Mouse (Mus musculus) neural tube, embryonic 11.5 days (tissue): ENCODE results near the gene Lrrfip1. TPM values are rescaled to one million over a fixed set of nuclear protein-coding genes. Genes with fewer than 3 reads are reported as not detected.

Source experiments
- ATAC-seq: fragments of 200-750 bp; cut with Nextera tagmentation; 2 replicates; pipeline ENCODE4 v1.8.0; 2017; ENCODE audit warnings: moderate number of reproducible peaks, mild to moderate bottlenecking, moderate TSS enrichment, moderate library complexity; ENCODE audit not compliant: insufficient read depth, low FRiP score, low TSS enrichment
- DNase-seq: peaks from one replicate; pipeline ENCODE4 v3.0.0-alpha.2; 2015; ENCODE audit warnings: low spot score
- H3K27ac ChIP-seq: fragments of 300-500 bp; sonication (generic); 2 replicates; pipeline ENCODE4 v1.5.1; 2014; ENCODE audit warnings: low read depth, mild to moderate bottlenecking, low read length
- H3K27me3 ChIP-seq: fragments of 300-500 bp; sonication (generic); 2 replicates; pipeline ENCODE4 v1.6.1; 2014; ENCODE audit warnings: mild to moderate bottlenecking, low read length, mixed read lengths; ENCODE audit not compliant: control insufficient read depth, insufficient read depth
- H3K36me3 ChIP-seq: fragments of 300-500 bp; sonication (generic); 2 replicates; pipeline ENCODE4 v1.6.1; 2014; ENCODE audit warnings: mild to moderate bottlenecking, low read length, moderate library complexity, mixed read lengths; ENCODE audit not compliant: control insufficient read depth, insufficient read depth
- H3K4me1 ChIP-seq: fragments of 300-500 bp; sonication (generic); 2 replicates; pipeline ENCODE4 v1.6.1; 2014; ENCODE audit warnings: low read length, mixed read lengths; ENCODE audit not compliant: control insufficient read depth, insufficient read depth
- H3K4me2 ChIP-seq: fragments of 300-500 bp; sonication (generic); 2 replicates; pipeline ENCODE4 v1.6.1; 2014; ENCODE audit warnings: low read depth, mild to moderate bottlenecking, moderate library complexity
- H3K4me3 ChIP-seq: fragments of 300-500 bp; sonication (generic); 2 replicates; pipeline ENCODE4 v1.5.1; 2014; ENCODE audit warnings: low read depth, low read length
- H3K9ac ChIP-seq: fragments of 300-500 bp; sonication (generic); 2 replicates; pipeline ENCODE4 v1.6.1; 2014; ENCODE audit warnings: mild to moderate bottlenecking, low read length
- H3K9me3 ChIP-seq: fragments of 300-500 bp; sonication (generic); 2 replicates; pipeline ENCODE4 v1.6.1; 2016; ENCODE audit warnings: low read length; ENCODE audit not compliant: control insufficient read depth
- WGBS: fragments of 180-500 bp; shearing (Covaris S2); extraction: QIAGEN DNeasy Blood & Tissue Kit; methylation state at CpG from one replicate; pipeline ENCODE4 v1.1.7; 2014; 5-methylcytosine and 5-hydroxymethylcytosine counted together
- polyA plus RNA-seq: library from polyadenylated mRNA; unstranded; fragments of >200 nt; fragmentation: Nextera tagmentation; extraction: Ambion mirVana; gene quantifications from 2 replicates; pipeline ENCODE4 v1.2.1, GENCODE M21; 2014

Lrrfip1 gene
- polyA plus RNA-seq, 1 experiment from 2014 or later, result 26.9 TPM

DNA sequence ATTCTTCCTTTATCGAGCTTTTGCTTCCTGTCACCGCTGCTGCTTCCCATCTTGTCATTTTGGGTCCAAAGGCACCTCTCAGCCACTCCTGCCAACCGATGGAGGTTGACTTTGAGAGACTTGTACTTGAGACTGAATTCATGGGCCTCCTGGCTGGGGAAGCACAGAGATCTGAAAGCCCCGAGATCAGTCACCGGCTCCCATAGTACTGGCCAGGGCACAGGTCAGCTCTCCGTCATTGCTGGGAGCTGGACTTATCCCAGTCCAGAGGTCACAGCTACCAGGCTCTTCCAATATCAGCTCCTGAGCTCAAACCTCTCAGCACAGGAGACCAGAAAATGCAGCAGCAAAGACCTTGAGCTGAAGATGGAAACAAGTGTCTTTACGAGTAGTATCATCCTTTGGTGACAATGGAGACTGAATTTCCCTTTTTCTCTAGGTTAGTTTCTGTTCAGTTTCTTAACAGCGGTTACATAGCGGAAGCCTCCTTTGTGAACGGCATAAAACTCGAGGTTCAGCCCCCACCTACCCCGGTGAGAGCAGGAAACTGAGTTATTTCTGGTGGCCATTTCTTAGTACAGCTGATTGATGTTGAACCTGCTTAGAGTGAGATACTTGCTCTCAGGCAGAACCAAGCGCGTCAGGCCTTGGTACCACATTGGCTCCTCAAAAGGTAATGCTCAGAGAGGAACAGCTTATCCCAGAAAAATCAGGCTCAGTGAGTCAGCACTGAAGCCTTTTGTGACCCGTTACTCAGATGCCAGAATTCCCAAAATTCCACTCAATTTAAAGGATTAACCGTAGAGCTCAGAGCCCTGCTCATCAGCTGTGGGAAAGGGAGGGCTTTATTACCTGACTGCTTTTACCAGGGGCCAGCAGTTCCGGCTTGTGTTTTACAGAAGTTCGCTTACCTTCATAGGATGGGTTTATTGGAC is 59.0 kb downstream of the Lrrfip1 start:
- no peak for DNase-seq
- no peaks in the 10 kb centered on the region for H3K9me3 ChIP-seq
- H3K4me2 ChIP-seq, result no peak overlapping the region
- no peak overlapping the region for H3K27ac ChIP-seq
- H3K9ac ChIP-seq, result no peak overlapping the region
- peaks cover 4% of the 10 kb centered on the region; the same call in 1 of the 2 replicates for H3K27me3 ChIP-seq
- peaks cover 5% of the 10 kb centered on the region for H3K4me1 ChIP-seq
- WGBS, result 74% methylated on average over 18 of the region's 18 CpGs
- ATAC-seq, result no peak
- no peak overlapping the region for H3K4me3 ChIP-seq
- H3K36me3 ChIP-seq, result no peaks in the 10 kb centered on the region

DNA sequence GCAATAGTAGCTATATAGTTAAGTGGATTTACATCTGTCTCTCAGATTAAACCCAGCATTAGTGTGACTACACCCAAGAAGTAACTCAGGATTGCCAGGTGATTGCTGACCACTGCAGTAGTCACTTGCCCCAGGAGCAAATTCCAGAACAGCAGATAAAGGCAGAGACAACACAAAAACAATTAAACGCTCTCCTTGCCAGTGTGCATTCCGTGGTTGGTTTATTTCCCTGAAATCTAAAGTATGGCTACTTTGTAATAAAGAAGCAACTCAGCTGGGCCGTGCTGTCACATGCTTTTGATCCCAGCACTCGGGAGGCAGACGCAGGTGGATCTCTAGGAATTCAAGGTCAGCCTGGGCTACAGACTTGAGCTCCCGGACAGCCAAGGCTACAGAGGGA is 59.7 kb downstream of the Lrrfip1 start:
- H3K9ac ChIP-seq, result no peak overlapping the region
- H3K4me1 ChIP-seq, result peaks cover 5% of the 10 kb centered on the region
- peaks cover 4% of the 10 kb centered on the region; the same call in 1 of the 2 replicates for H3K27me3 ChIP-seq
- no peaks in the 10 kb centered on the region for H3K9me3 ChIP-seq
- 71% methylated on average over 6 of the region's 6 CpGs for WGBS
- DNase-seq (no peak), ATAC-seq (no peak)
- no peak overlapping the region for H3K4me3 ChIP-seq
- no peak overlapping the region for H3K27ac ChIP-seq
- no peak overlapping the region for H3K4me2 ChIP-seq
- no peaks in the 10 kb centered on the region for H3K36me3 ChIP-seq

GRCm38 (mm10) chr1:91059792-91060604 is 61.5 kb downstream of the Lrrfip1 start:
- no peaks in the 10 kb centered on the region for H3K4me1 ChIP-seq
- H3K9me3 ChIP-seq, result no peaks in the 10 kb centered on the region
- 46% methylated on average over 9 of the region's 9 CpGs for WGBS
- no peaks in the 10 kb centered on the region for H3K36me3 ChIP-seq
- no peaks in the 10 kb centered on the region for H3K27me3 ChIP-seq
- no peak for ATAC-seq
- no peak overlapping the region for H3K4me3 ChIP-seq
- no peak overlapping the region for H3K9ac ChIP-seq
- no peak overlapping the region for H3K27ac ChIP-seq
- no peak overlapping the region for H3K4me2 ChIP-seq
- DNase-seq, result no peak

- WGBS, result 67% methylated on average over 4 of the region's 4 CpGs
- H3K27ac ChIP-seq, result no peak overlapping the region
- H3K4me2 ChIP-seq, result no peak overlapping the region
- H3K4me1 ChIP-seq, result no peaks in the 10 kb centered on the region
- DNase-seq, result no peak
- H3K9ac ChIP-seq, result no peak overlapping the region
- H3K36me3 ChIP-seq, result no peaks in the 10 kb centered on the region
- ATAC-seq, result no peak
- no peaks in the 10 kb centered on the region for H3K27me3 ChIP-seq
- H3K4me3 ChIP-seq, result no peak overlapping the region
- H3K9me3 ChIP-seq, result no peaks in the 10 kb centered on the region
These were observed 62.6 kb downstream of the Lrrfip1 start for GRCm38 (mm10) chr1:91061105-91061504.

DNA sequence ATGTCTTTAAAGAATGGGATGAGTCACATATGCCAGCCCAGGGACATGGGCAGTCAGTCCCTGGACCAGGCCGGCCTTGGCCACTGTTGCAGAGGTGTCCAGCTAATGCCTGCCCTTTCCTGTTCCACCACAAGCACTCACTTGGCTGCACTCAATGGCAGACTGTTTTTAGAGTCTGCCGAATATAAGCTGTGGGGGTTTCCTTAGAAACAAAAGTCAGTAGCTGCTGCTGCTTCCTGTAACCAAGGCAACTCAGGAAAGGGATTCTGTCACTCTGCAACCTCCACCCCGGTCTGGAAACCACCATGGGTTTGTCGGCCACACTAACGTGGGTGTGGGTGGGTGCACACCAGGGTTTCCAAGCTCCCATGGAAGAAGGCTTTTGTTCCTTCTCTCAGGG is 63.8 kb downstream of the Lrrfip1 start:
- 56% methylated on average over 5 of the region's 5 CpGs for WGBS
- Histone ChIP-seq H3K27ac (no peak overlapping the region), H3K9ac (no peak overlapping the region)

GRCm38 (mm10) chr1:91064053-91064452 is 65.5 kb downstream of the Lrrfip1 start:
- H3K4me2 ChIP-seq, result no peak overlapping the region
- ATAC-seq (no peak), DNase-seq (no peak)
- H3K36me3 ChIP-seq, result no peaks in the 10 kb centered on the region
- no peaks in the 10 kb centered on the region for H3K27me3 ChIP-seq
- H3K9ac ChIP-seq, result no peak overlapping the region
- WGBS, result 92% methylated on average over 2 of the region's 2 CpGs
- H3K9me3 ChIP-seq, result no peaks in the 10 kb centered on the region
- H3K4me3 ChIP-seq, result no peak overlapping the region
- no peak overlapping the region for H3K27ac ChIP-seq
- no peaks in the 10 kb centered on the region for H3K4me1 ChIP-seq

More for the DNA sequence above, 63.8 kb downstream of the Lrrfip1 start:
- H3K4me1 ChIP-seq, result no peaks in the 10 kb centered on the region
- no peak overlapping the region for H3K4me3 ChIP-seq
- ATAC-seq (no peak), DNase-seq (no peak)
- H3K36me3 ChIP-seq, result no peaks in the 10 kb centered on the region
- H3K27me3 ChIP-seq, result no peaks in the 10 kb centered on the region
- H3K9me3 ChIP-seq, result no peaks in the 10 kb centered on the region
- H3K4me2 ChIP-seq, result no peak overlapping the region

DNA sequence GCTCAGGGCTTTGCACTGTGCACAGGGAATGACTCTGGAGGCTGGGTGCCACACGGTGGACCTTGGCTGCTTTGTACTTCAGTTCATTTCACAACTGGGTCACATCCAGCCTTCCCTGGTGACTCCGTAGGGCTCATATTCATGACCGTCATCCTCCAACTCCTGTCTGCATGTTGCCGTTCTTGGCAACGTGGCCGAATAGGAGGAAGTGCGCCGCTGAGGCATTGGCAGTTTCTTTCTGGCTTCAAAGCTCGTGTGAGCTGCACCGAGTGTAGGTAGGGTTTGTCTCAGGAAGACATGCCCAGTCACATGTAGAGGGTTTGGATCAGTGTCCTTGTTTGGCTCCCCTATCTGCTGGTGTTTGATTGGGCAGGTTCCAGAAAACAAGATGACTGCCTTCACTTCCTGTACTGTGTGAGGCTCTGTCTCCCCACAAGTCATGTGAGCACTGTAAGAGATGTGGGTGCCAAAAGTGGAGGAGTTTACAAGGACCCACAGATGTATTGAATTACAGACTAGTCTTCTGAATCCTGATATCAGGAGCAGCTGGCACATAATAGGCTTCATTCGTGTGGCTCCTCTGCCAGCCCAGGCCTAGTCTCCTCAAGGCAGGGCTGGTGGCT is 66.5 kb downstream of the Lrrfip1 start:
- no peaks in the 10 kb centered on the region for H3K36me3 ChIP-seq
- no peaks in the 10 kb centered on the region for H3K27me3 ChIP-seq
- no peak overlapping the region for H3K27ac ChIP-seq
- ATAC-seq (no peak), DNase-seq (no peak)
- H3K9ac ChIP-seq, result no peak overlapping the region
- 93% methylated on average over 11 of the region's 11 CpGs for WGBS
- no peak overlapping the region for H3K4me3 ChIP-seq
- H3K4me2 ChIP-seq, result no peak overlapping the region
- no peaks in the 10 kb centered on the region for H3K4me1 ChIP-seq
- H3K9me3 ChIP-seq, result no peaks in the 10 kb centered on the region

- ATAC-seq (no peak), DNase-seq (no peak)
- Histone ChIP-seq H3K4me1 (no peaks in the 10 kb centered on the region), H3K9ac (no peak overlapping the region), H3K36me3 (no peaks in the 10 kb centered on the region), H3K9me3 (no peaks in the 10 kb centered on the region), H3K4me2 (no peak overlapping the region), H3K27ac (no peak overlapping the region), H3K4me3 (no peak overlapping the region), H3K27me3 (no peaks in the 10 kb centered on the region)
- 90% methylated on average over 6 of the region's 6 CpGs for WGBS
These were observed 67.5 kb downstream of the Lrrfip1 start for GRCm38 (mm10) chr1:91066061-91066460.
